Mouse (Mus musculus) erythroblast, embryonic 14.5 days (primary cell): ENCODE data around the gene Abca3.

Source experiments
- GATA1 ChIP-seq: IDR thresholded peaks from 2 replicates; pipeline ENCODE4 v1.6.1; 2012; ENCODE audit warnings: low read length, inconsistent platforms, mixed read lengths
- TAL1 ChIP-seq: IDR thresholded peaks from 3 replicates; pipeline ENCODE4 v1.6.1; 2012; ENCODE audit warnings: low read length, inconsistent platforms, mixed read lengths

DNA sequence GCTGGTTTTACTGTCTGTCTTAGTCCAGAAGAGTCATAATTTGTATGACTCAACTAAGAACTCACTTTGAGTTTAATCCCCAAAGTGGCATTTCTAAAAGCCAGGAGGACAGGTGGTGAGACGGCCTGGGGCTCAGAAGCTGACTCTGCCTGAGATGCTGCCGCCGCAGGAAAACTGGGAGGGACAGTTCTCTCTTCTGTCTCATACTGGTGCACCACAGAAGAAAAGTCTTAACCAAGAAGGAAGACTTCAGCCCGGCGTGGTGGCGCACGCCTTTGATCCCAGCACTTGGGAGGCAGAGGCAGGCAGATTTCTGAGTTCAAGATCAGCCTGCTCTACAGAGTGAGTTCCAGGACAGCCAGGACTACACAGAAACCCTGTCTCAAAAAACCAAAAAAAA is 74.2 kb downstream of the Abca3 start:
- TF ChIP-seq TAL1 = no peak
- no peak for TF ChIP-seq GATA1
